In genomic region chr3:17319213-17319612, GRCm38 (mm10) we compare ENCODE assay signal across 8 mouse cellular contexts.
DNase-seq lines count a peak whose midpoint lies in the region; ATAC-seq and TF ChIP-seq lines count a peak whose summit lies in the region.

No protein-coding gene starts in this region.

- no peak for TF ChIP-seq CTCF in lung, embryonic 14.5 days (IDR thresholded peaks at IDR 0.05; ENCODE audit: low read depth)

- H3K36me3 ChIP-seq in lung, embryonic 14.5 days (ENCODE audit: insufficient read depth), result no peaks in the 10 kb centered on the region
- no peaks in the 10 kb centered on the region for H3K36me3 ChIP-seq in forebrain, embryonic 10.5 days (replicated peaks)
- H3K36me3 ChIP-seq in hindbrain, embryonic 13.5 days, result no peaks in the 10 kb centered on the region
- no peaks in the 10 kb centered on the region for H3K36me3 ChIP-seq in neural tube, embryonic 12.5 days

- no peaks in the 10 kb centered on the region for H3K9me3 ChIP-seq in lung, embryonic 14.5 days (ENCODE audit: low read depth, low read length)
- H3K9me3 ChIP-seq in forebrain, embryonic 10.5 days, result no peaks in the 10 kb centered on the region
- no peaks in the 10 kb centered on the region for H3K9me3 ChIP-seq in hindbrain, embryonic 13.5 days
- H3K9me3 ChIP-seq in neural tube, embryonic 12.5 days, result no peaks in the 10 kb centered on the region

- ATAC-seq in lung, embryonic 14.5 days (ENCODE audit: insufficient read depth), result peak; percentile 82; the same call in 1 of the 2 replicates
- peak; percentile 88 for ATAC-seq in hindbrain, embryonic 13.5 days (ENCODE audit: low FRiP score)
- peak; percentile 80 for ATAC-seq in neural tube, embryonic 12.5 days (ENCODE audit: low FRiP score, low read depth)
- no peak for ATAC-seq in megakaryocyte, adult 5-6 weeks (ENCODE audit: poor library complexity, severe bottlenecking)

- WGBS in lung, embryonic 14.5 days, result 2% methylated on average over 9 of the region's 9 CpGs
- WGBS in forebrain, embryonic 10.5 days, result 12% methylated on average over 9 of the region's 9 CpGs
- 9% methylated on average over 9 of the region's 9 CpGs for WGBS in hindbrain, embryonic 13.5 days
- 8% methylated on average over 9 of the region's 9 CpGs for WGBS in neural tube, embryonic 12.5 days

- H3K4me3 ChIP-seq in lung, embryonic 14.5 days (ENCODE audit: low read depth, low read length), result no peak overlapping the region
- H3K4me3 ChIP-seq in forebrain, embryonic 10.5 days, result no peak overlapping the region
- no peak overlapping the region for H3K4me3 ChIP-seq in hindbrain, embryonic 13.5 days
- H3K4me3 ChIP-seq in neural tube, embryonic 12.5 days, result no peak overlapping the region

- peak; percentile 59 for DNase-seq in lung, embryonic 14.5 days
- no peak for DNase-seq in lung, postnatal 36 days
- DNase-seq in forebrain, embryonic 10.5 days (ENCODE audit: extremely low spot score, low spot score), result peak; percentile 23
- no peak for DNase-seq in Muller cell, postnatal 12 days (ENCODE audit: inconsistent ontology term)
- DNase-seq in adrenal gland, adult 18-20 months (ENCODE audit: low spot score in 2 of 2), result no peak

- H3K4me1 ChIP-seq in lung, embryonic 14.5 days (ENCODE audit: insufficient read depth), result no peaks in the 10 kb centered on the region
- peaks cover 11% of the 10 kb centered on the region for H3K4me1 ChIP-seq in forebrain, embryonic 10.5 days
- peaks cover 15% of the 10 kb centered on the region for H3K4me1 ChIP-seq in hindbrain, embryonic 13.5 days (replicated peaks)
- peaks cover 8% of the 10 kb centered on the region for H3K4me1 ChIP-seq in neural tube, embryonic 12.5 days

- no peaks in the 10 kb centered on the region for H3K27me3 ChIP-seq in lung, embryonic 14.5 days (ENCODE audit: insufficient read depth, low read length)
- H3K27me3 ChIP-seq in forebrain, embryonic 10.5 days (ENCODE audit: poor library complexity, severe bottlenecking), result no peaks in the 10 kb centered on the region
- peaks cover 12% of the 10 kb centered on the region; the same call in 1 of the 2 replicates for H3K27me3 ChIP-seq in hindbrain, embryonic 13.5 days
- H3K27me3 ChIP-seq in neural tube, embryonic 12.5 days (replicated peaks), result no peaks in the 10 kb centered on the region

- H3K27ac ChIP-seq in lung, embryonic 14.5 days (ENCODE audit: low read depth), result no peak overlapping the region
- H3K27ac ChIP-seq in forebrain, embryonic 10.5 days, result no peak overlapping the region
- H3K27ac ChIP-seq in hindbrain, embryonic 13.5 days, result peak overlapping the region; percentile 89
- peak overlapping the region; percentile 53 for H3K27ac ChIP-seq in neural tube, embryonic 12.5 days

- H3K9ac ChIP-seq in lung, embryonic 14.5 days, result no peak overlapping the region
- peak overlapping the region; percentile 56; the same call in 1 of the 2 replicates for H3K9ac ChIP-seq in hindbrain, embryonic 13.5 days
- 0 out of 2 replicates have a peak overlapping the region, but pooled peaks have one; percentile 5 for H3K9ac ChIP-seq in neural tube, embryonic 12.5 days

- H3K4me2 ChIP-seq in lung, embryonic 14.5 days, result no peak overlapping the region
- H3K4me2 ChIP-seq in hindbrain, embryonic 13.5 days, result peak overlapping the region; percentile 36
- H3K4me2 ChIP-seq in neural tube, embryonic 12.5 days (replicated peaks), result peak overlapping the region; percentile 33; the same call in 1 of the 2 replicates

Comparison
In these comparisons a context has a peak if more than half of its experiments do, and no peak if none do; other contexts are left out.
1. DNase-seq: peak in lung, embryonic 14.5 days (single experiment) and forebrain, embryonic 10.5 days (single experiment); none in lung, postnatal 36 days (single experiment), Muller cell, postnatal 12 days (single experiment) and adrenal gland, adult 18-20 months (0 of 2).
2. H3K27ac ChIP-seq: peak in hindbrain, embryonic 13.5 days (single experiment) and neural tube, embryonic 12.5 days (single experiment); none in lung, embryonic 14.5 days (single experiment) and forebrain, embryonic 10.5 days (single experiment).